Mouse (Mus musculus) hindbrain, embryonic 13.5 days (tissue): ENCODE measurements around the gene Fam172a. TPM values are rescaled to one million over a fixed set of nuclear protein-coding genes. Genes with fewer than 3 reads are reported as not detected.

Source experiments
- ATAC-seq: fragments of 200-750 bp; cut with Nextera tagmentation; 2 replicates; pipeline ENCODE4 v1.8.0; 2017; ENCODE audit warnings: moderate TSS enrichment; ENCODE audit not compliant: low FRiP score
- H3K27ac ChIP-seq: fragments of 300-500 bp; sonication (generic); 2 replicates; pipeline ENCODE4 v1.5.1; 2015; ENCODE audit warnings: inconsistent platforms, mild to moderate bottlenecking, moderate library complexity
- H3K27me3 ChIP-seq: fragments of 300-500 bp; sonication (generic); 2 replicates; pipeline ENCODE4 v1.6.1; 2015; ENCODE audit warnings: mild to moderate bottlenecking, inconsistent platforms
- H3K36me3 ChIP-seq: fragments of 300-500 bp; sonication (generic); 2 replicates; pipeline ENCODE4 v1.6.1; 2015; ENCODE audit warnings: mild to moderate bottlenecking, inconsistent platforms
- H3K4me1 ChIP-seq: fragments of 300-500 bp; sonication (generic); replicated peaks from 2 replicates; pipeline ENCODE4 v1.6.1; 2015; ENCODE audit warnings: inconsistent platforms
- H3K4me2 ChIP-seq: fragments of 300-500 bp; sonication (generic); 2 replicates; pipeline ENCODE4 v1.6.1; 2015; ENCODE audit warnings: inconsistent platforms, mild to moderate bottlenecking, moderate library complexity
- H3K4me3 ChIP-seq: fragments of 300-500 bp; sonication (generic); 2 replicates; pipeline ENCODE4 v1.5.1; 2015; ENCODE audit warnings: mild to moderate bottlenecking, inconsistent platforms
- H3K9ac ChIP-seq: fragments of 300-500 bp; sonication (generic); 2 replicates; pipeline ENCODE4 v1.6.1; 2015; ENCODE audit warnings: mild to moderate bottlenecking, inconsistent platforms
- H3K9me3 ChIP-seq: fragments of 300-500 bp; sonication (generic); 2 replicates; pipeline ENCODE4 v1.6.1; 2016; ENCODE audit warnings: inconsistent platforms
- WGBS: fragments of 180-500 bp; shearing (Covaris S2); methylation state at CpG from one replicate; pipeline ENCODE4 v1.1.7; 2015; 5-methylcytosine and 5-hydroxymethylcytosine counted together
- polyA plus RNA-seq: library from polyadenylated mRNA; unstranded; fragments of >200 nt; fragmentation: Nextera tagmentation; extraction: Ambion mirVana; gene quantifications from 2 replicates; pipeline ENCODE4 v1.2.1, GENCODE M21; 2015

The Fam172a gene
- polyA plus RNA-seq, 1 experiment from 2014 or later = 48.8 TPM

DNA sequence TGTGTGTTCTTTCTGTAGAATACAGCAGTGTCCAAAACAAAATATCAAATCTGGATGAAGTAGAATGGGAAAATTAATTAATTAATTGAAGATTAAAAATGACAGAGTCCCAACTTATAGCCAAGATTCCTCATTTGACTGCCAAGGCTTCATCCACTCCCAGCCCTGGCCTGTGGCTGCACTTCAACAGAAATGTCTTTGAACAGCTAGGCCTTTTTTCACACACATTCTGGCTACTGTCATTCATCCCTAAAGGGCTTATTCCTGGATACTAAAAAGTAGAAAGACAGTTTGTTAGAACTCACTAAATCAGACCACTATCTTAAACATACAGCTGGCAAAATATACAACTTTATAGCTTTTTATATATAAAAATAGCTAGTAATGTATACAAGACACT, 388.9 kb downstream of the Fam172a start:
- no peaks in the 10 kb centered on the region for H3K9me3 ChIP-seq
- no peak overlapping the region for H3K27ac ChIP-seq
- no peaks in the 10 kb centered on the region for H3K27me3 ChIP-seq
- H3K4me3 ChIP-seq = no peak overlapping the region
- H3K36me3 ChIP-seq = no peaks in the 10 kb centered on the region
- no peak overlapping the region for H3K9ac ChIP-seq
- no peaks in the 10 kb centered on the region for H3K4me1 ChIP-seq
- ATAC-seq = no peak
- H3K4me2 ChIP-seq = no peak overlapping the region

GRCm38 (mm10) chr13:78091949-78092348, 390.1 kb downstream of the Fam172a start:
- H3K27ac ChIP-seq = no peak overlapping the region
- no peaks in the 10 kb centered on the region for H3K27me3 ChIP-seq
- H3K9ac ChIP-seq = no peak overlapping the region
- no peak overlapping the region for H3K4me2 ChIP-seq
- no peak overlapping the region for H3K4me3 ChIP-seq
- no peaks in the 10 kb centered on the region for H3K36me3 ChIP-seq
- 77% methylated on average over 3 of the region's 3 CpGs for WGBS
- H3K9me3 ChIP-seq = no peaks in the 10 kb centered on the region
- ATAC-seq = no peak
- H3K4me1 ChIP-seq = no peaks in the 10 kb centered on the region

DNA sequence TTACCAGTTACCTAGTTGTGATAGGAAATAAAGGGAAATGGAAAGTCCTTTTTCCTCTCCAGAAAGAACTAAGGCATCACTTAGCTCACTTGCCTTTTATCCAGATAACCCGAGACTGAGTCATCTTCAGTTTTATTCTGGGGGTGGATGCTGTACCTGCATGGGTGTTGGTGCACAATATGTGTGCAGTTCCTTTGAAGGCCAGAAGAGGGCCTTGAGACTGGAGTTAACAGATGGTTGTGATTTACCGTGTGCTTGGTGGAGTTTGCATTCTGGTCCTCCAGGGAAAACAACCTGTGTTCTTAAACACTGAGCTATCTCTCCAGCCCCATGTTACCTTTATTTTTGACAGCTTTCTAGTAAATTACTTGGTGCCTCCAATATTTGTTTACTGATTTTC, 392.5 kb downstream of the Fam172a start:
- H3K4me3 ChIP-seq = no peak overlapping the region
- no peak overlapping the region for H3K27ac ChIP-seq
- 74% methylated on average over 2 of the region's 2 CpGs for WGBS
- H3K27me3 ChIP-seq = no peaks in the 10 kb centered on the region
- H3K4me2 ChIP-seq = no peak overlapping the region
- H3K9ac ChIP-seq = no peak overlapping the region
- H3K9me3 ChIP-seq = no peaks in the 10 kb centered on the region
- no peak for ATAC-seq
- no peaks in the 10 kb centered on the region for H3K4me1 ChIP-seq
- H3K36me3 ChIP-seq = no peaks in the 10 kb centered on the region

DNA sequence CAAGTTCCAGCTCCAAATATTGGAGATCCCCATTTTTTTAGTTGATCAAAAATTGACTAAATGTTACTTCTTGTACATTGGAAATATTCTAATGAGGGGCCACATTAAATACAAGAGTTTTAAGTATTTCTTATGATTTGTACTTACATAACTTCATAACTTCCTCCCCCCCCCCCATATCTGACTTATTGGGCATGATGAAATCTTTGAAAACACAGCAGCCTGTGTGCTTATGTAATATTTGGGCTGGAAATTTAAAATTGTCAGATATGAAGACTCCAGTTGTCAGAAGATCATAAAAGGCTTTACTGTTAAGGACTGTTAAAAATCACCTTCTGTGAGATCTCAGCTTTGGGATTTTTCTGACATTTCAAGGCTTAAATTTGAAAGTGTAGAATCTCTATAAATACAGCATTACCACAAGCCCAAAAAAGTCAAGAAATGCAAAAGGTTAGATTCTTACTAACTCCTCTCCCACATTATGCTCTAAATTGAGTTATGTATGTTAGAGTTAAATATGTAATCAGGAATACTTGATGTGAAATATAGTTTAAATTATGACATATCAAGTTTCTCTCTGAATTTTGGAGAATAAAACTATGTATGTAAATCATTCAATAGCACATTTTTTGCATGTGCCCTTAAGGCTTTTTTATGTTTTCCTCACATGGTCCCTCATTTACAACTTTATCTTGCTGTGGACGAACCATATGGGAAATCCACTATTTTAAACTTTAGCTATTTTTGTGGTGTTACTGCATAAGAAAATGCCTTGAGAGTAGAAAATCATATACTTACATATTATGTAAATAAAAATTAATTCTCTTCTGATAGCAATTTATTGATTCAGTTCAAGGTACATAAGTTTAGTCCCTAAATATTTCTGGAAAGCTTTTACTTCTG, 393.5 kb downstream of the Fam172a start:
- no peaks in the 10 kb centered on the region for H3K27me3 ChIP-seq

GRCm38 (mm10) chr13:78098858-78099445, 397.1 kb downstream of the Fam172a start:
- H3K4me2 ChIP-seq = no peak overlapping the region
- H3K9me3 ChIP-seq = no peaks in the 10 kb centered on the region
- H3K36me3 ChIP-seq = no peaks in the 10 kb centered on the region
- no peaks in the 10 kb centered on the region for H3K27me3 ChIP-seq
- no peak overlapping the region for H3K9ac ChIP-seq
- 87% methylated on average over 5 of the region's 5 CpGs for WGBS
- 0 out of 2 replicates have a peak, but pooled peaks have one; percentile 38 for ATAC-seq
- H3K27ac ChIP-seq = no peak overlapping the region
- no peaks in the 10 kb centered on the region for H3K4me1 ChIP-seq
- no peak overlapping the region for H3K4me3 ChIP-seq

More for the DNA sequence above, 393.5 kb downstream of the Fam172a start:
- ATAC-seq = no peak
- no peak overlapping the region for H3K27ac ChIP-seq
- WGBS = 92% methylated on average over 1 of the region's 1 CpGs
- no peaks in the 10 kb centered on the region for H3K36me3 ChIP-seq
- no peaks in the 10 kb centered on the region for H3K4me1 ChIP-seq
- H3K9me3 ChIP-seq = no peaks in the 10 kb centered on the region
- no peak overlapping the region for H3K4me3 ChIP-seq
- H3K4me2 ChIP-seq = no peak overlapping the region
- no peak overlapping the region for H3K9ac ChIP-seq

DNA sequence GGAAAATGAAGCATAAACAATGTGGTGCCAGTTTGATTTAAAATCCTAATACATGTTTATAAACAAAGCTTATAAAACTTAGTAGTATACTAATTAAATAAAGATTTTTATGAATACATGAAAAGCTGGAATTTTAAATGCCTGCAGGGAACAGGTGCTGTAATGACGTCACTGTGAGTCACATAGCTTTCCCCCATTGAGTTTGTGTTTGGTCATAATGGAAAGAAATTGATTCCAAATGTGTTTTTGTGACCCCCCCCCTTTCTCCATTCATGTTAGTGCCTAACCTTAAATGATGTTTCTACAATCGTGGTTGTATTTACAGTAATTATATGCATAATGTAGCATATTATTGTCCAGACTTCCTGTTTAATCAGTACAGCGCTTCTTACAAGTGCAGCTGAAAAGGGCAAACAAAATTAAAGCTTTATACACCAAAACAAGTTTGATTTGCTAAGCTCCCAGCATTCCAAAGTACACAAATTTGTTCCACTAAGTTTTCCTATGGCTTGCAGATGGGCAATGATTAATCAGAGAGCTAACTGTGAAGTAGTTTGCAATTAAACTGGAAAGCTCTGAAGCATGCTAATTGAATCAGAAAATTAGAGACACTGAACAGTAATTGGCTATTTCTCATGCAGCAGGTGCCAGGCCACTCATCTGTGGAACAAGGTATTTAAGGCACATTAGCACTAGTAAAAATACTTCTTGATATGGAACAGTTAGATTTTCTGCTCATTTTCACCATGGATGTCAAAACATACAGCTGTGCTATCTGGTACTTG, 398.1 kb downstream of the Fam172a start:
- Histone ChIP-seq H3K9ac (no peak overlapping the region), H3K9me3 (no peaks in the 10 kb centered on the region), H3K4me1 (no peaks in the 10 kb centered on the region), H3K4me2 (no peak overlapping the region), H3K27me3 (no peaks in the 10 kb centered on the region), H3K36me3 (no peaks in the 10 kb centered on the region), H3K27ac (no peak overlapping the region), H3K4me3 (no peak overlapping the region)
- peak; percentile 57 for ATAC-seq
- 61% methylated on average over 3 of the region's 3 CpGs for WGBS

DNA sequence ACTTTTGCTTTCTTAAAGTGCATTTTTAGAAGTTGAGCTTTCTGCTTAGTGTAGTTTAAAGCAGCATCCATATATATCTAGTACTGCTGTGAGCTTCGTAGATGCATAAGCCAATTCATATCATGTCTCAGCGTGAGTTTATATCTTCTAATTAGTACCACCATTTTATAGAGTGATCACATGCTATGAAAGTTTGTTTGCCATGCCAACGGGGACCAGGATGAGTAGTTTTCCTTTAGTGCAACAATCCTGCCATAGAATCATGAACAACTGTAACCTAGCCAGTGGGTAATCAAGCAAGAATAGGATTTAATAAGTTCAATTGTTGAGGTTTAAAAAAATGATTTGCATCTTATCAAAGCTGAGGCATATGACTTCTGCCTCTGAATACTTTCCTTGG, 398.8 kb downstream of the Fam172a start:
- Histone ChIP-seq H3K9me3 (no peaks in the 10 kb centered on the region), H3K4me1 (no peaks in the 10 kb centered on the region), H3K4me2 (no peak overlapping the region), H3K9ac (no peak overlapping the region), H3K27me3 (no peaks in the 10 kb centered on the region), H3K4me3 (no peak overlapping the region), H3K36me3 (no peaks in the 10 kb centered on the region), H3K27ac (no peak overlapping the region)
- ATAC-seq = no peak
- WGBS = 85% methylated on average over 3 of the region's 3 CpGs

- no peak overlapping the region for H3K4me2 ChIP-seq
- H3K4me3 ChIP-seq = no peak overlapping the region
- no peaks in the 10 kb centered on the region for H3K4me1 ChIP-seq
- 75% methylated on average over 2 of the region's 2 CpGs for WGBS
- H3K9ac ChIP-seq = no peak overlapping the region
- no peaks in the 10 kb centered on the region for H3K36me3 ChIP-seq
- H3K9me3 ChIP-seq = no peaks in the 10 kb centered on the region
- ATAC-seq = no peak
- no peaks in the 10 kb centered on the region for H3K27me3 ChIP-seq
- no peak overlapping the region for H3K27ac ChIP-seq
These were observed 400.5 kb downstream of the Fam172a start for GRCm38 (mm10) chr13:78102337-78102736.

GRCm38 (mm10) chr13:78104851-78105250, 403.0 kb downstream of the Fam172a start:
- Histone ChIP-seq H3K4me1 (no peaks in the 10 kb centered on the region), H3K27ac (no peak overlapping the region), H3K4me3 (no peak overlapping the region), H3K4me2 (no peak overlapping the region), H3K27me3 (no peaks in the 10 kb centered on the region), H3K9me3 (no peaks in the 10 kb centered on the region), H3K9ac (no peak overlapping the region), H3K36me3 (no peaks in the 10 kb centered on the region)
- 90% methylated on average over 3 of the region's 3 CpGs for WGBS
- ATAC-seq = no peak

DNA sequence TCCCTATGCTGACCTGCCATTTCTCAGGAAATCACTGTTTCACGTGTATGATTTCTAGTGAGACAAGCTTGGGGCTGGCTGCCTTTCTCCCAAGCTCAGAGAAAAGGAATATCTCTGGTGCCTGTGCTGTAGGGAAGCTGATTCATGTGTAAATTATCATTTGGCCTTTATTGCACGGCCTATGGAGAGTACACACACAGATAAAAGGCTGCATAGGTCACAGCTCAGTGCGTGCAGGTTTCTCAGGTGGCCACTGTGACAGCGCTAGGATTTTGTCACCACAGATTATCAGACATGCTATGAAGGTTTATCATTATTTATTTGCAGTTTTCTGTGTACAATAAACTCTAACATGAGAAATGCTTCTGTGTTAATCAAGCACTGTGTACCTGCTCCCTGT, 408.8 kb downstream of the Fam172a start:
- 0 out of 2 replicates have a peak overlapping the region, but pooled peaks have one; percentile 52 for H3K27ac ChIP-seq
- H3K4me1 ChIP-seq = no peaks in the 10 kb centered on the region
- H3K27me3 ChIP-seq = no peaks in the 10 kb centered on the region
- H3K36me3 ChIP-seq = no peaks in the 10 kb centered on the region
- no peak overlapping the region for H3K4me3 ChIP-seq
- WGBS = 65% methylated on average over 4 of the region's 4 CpGs
- no peaks in the 10 kb centered on the region for H3K9me3 ChIP-seq
- H3K4me2 ChIP-seq = no peak overlapping the region
- H3K9ac ChIP-seq = no peak overlapping the region
- no peak for ATAC-seq

DNA sequence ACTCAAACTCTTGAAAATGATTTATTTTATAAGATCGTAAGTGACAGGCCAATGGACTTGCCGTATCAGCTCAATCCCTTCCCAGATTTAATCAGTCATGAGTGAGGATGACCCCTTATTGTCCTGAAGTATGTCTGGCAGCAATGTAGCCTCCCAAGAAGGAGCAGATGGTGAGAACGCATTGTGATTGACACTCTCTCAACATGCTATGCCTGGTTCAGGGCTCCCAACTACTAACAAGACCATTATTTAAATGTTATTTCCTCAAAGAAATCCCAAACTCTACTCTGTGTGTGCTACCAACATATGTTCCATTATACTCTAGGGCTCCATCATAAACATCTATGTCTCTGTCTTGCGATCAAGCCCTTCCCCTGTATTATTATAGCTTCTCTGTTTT, 412.1 kb downstream of the Fam172a start:
- H3K27ac ChIP-seq = no peak overlapping the region
- no peak overlapping the region for H3K9ac ChIP-seq
- H3K36me3 ChIP-seq = no peaks in the 10 kb centered on the region
- no peaks in the 10 kb centered on the region for H3K4me1 ChIP-seq
- ATAC-seq = no peak
- no peaks in the 10 kb centered on the region for H3K27me3 ChIP-seq
- no peak overlapping the region for H3K4me2 ChIP-seq
- 84% methylated on average over 4 of the region's 4 CpGs for WGBS
- no peak overlapping the region for H3K4me3 ChIP-seq
- H3K9me3 ChIP-seq = no peaks in the 10 kb centered on the region

GRCm38 (mm10) chr13:78118715-78119114, 416.9 kb downstream of the Fam172a start:
- Histone ChIP-seq H3K9me3 (no peaks in the 10 kb centered on the region), H3K4me2 (no peak overlapping the region), H3K4me1 (no peaks in the 10 kb centered on the region), H3K4me3 (no peak overlapping the region), H3K9ac (no peak overlapping the region), H3K27ac (no peak overlapping the region), H3K27me3 (no peaks in the 10 kb centered on the region), H3K36me3 (0 out of 2 replicates have a peak, but pooled peaks cover 2% of the 10 kb centered on the region)
- WGBS = 82% methylated on average over 1 of the region's 1 CpGs
- ATAC-seq = no peak
